Mouse (Mus musculus): ENCODE measurements around the gene Pgrmc2.

DNA sequence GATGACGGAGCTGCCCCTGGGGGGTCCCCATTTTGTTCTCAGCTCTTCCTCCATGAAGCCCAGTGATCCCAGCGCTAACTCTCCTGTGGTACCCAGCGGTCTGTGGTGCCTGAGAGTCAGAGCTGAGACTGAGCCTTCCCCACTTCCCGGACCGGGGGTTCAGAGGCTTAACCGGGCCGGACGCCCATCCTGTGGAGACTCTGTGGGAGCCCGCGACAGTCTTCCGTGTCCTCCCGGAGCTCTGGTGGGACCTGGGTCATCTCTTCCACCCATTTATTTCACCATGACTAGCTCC, 41.1 kb upstream of the Pgrmc2 start:
- TF ChIP-seq POLR2A (IDR thresholded peaks at IDR 0.05; ENCODE audit: control insufficient read depth, extremely low read depth, insufficient read depth, low read length, poor library complexity) (no peak), CTCF (IDR thresholded peaks at IDR 0.05; ENCODE audit: borderline replicate concordance, control insufficient read depth, extremely low read depth, insufficient read depth, low read length, poor library complexity) (no peak)

All from thymus, adult 2 months (tissue).